Mouse (Mus musculus) limb, embryonic 15.5 days (tissue): ENCODE data around the gene Prr14. TPM values are rescaled to one million over a fixed set of nuclear protein-coding genes. Genes with fewer than 3 reads are reported as not detected.
"Not testable (repeated sequence)": the region's sequence is repeated elsewhere in the genome, so short reads cannot be mapped to it uniquely, and the experiment has no call there.

Source experiments
- ATAC-seq: fragments of 200-750 bp; cut with Nextera tagmentation; 2 replicates; pipeline ENCODE4 v1.8.0; 2017; ENCODE audit warnings: low read depth, moderate TSS enrichment; ENCODE audit not compliant: insufficient number of reproducible peaks, low FRiP score, low TSS enrichment
- H3K27ac ChIP-seq: fragments of 300-500 bp; sonication (generic); 2 replicates; pipeline ENCODE4 v1.5.1; 2015; ENCODE audit warnings: moderate library complexity, mild to moderate bottlenecking, inconsistent platforms
- H3K27me3 ChIP-seq: fragments of 300-500 bp; sonication (generic); 2 replicates; pipeline ENCODE4 v1.6.1; 2015; ENCODE audit warnings: inconsistent platforms
- H3K36me3 ChIP-seq: fragments of 300-500 bp; sonication (generic); 2 replicates; pipeline ENCODE4 v1.6.1; 2015; ENCODE audit warnings: inconsistent platforms
- H3K4me1 ChIP-seq: fragments of 300-500 bp; sonication (generic); 2 replicates; pipeline ENCODE4 v1.6.1; 2015; ENCODE audit warnings: inconsistent platforms
- H3K4me2 ChIP-seq: fragments of 300-500 bp; sonication (generic); 2 replicates; pipeline ENCODE4 v1.6.1; 2015; ENCODE audit warnings: mild to moderate bottlenecking, inconsistent platforms
- H3K4me3 ChIP-seq: fragments of 300-500 bp; sonication (generic); 2 replicates; pipeline ENCODE4 v1.5.1; 2015; ENCODE audit warnings: mild to moderate bottlenecking, inconsistent platforms
- H3K9ac ChIP-seq: fragments of 300-500 bp; sonication (generic); 2 replicates; pipeline ENCODE4 v1.6.1; 2015; ENCODE audit warnings: inconsistent platforms
- H3K9me3 ChIP-seq: fragments of 300-500 bp; sonication (generic); 2 replicates; pipeline ENCODE4 v1.6.1; 2016; ENCODE audit warnings: inconsistent platforms
- WGBS: fragments of 180-500 bp; shearing (Covaris S2); methylation state at CpG from one replicate; pipeline ENCODE4 v1.1.7; 2015; 5-methylcytosine and 5-hydroxymethylcytosine counted together
- polyA plus RNA-seq: library from polyadenylated mRNA; unstranded; fragments of >200 nt; fragmentation: Nextera tagmentation; extraction: Ambion mirVana; gene quantifications from 2 replicates; pipeline ENCODE4 v1.2.1, GENCODE M21; 2015

Gene Prr14
- polyA plus RNA-seq = 37.4 and 45.2 TPM in 2 replicates

GRCm38 (mm10) chr7:127459311-127459710, at the start of gene Prr14:
TSS of gene Prr14 (plus strand) at chr7:127459611.
- ATAC-seq, H3K4me2 ChIP-seq, H3K4me3 ChIP-seq, H3K9ac ChIP-seq, H3K27me3 ChIP-seq, H3K4me1 ChIP-seq, H3K27ac ChIP-seq, H3K9me3 ChIP-seq: not testable (repeated sequence)
- 95% methylated on average over 8 of the region's 8 CpGs for WGBS
- H3K36me3 ChIP-seq = peaks cover 58% of the 10 kb centered on the region

- Histone ChIP-seq H3K4me3 (no peak overlapping the region), H3K4me2 (no peak overlapping the region), H3K36me3 (no peaks in the 10 kb centered on the region), H3K9ac (no peak overlapping the region), H3K9me3 (no peaks in the 10 kb centered on the region), H3K27ac (no peak overlapping the region), H3K27me3 (no peaks in the 10 kb centered on the region), H3K4me1 (peaks cover 2% of the 10 kb centered on the region; the same call in 1 of the 2 replicates)
- ATAC-seq = no peak
- WGBS = 73% methylated on average over 2 of the region's 2 CpGs
These were observed 48.0 kb upstream of the Prr14 start for GRCm38 (mm10) chr7:127411418-127411817.

DNA sequence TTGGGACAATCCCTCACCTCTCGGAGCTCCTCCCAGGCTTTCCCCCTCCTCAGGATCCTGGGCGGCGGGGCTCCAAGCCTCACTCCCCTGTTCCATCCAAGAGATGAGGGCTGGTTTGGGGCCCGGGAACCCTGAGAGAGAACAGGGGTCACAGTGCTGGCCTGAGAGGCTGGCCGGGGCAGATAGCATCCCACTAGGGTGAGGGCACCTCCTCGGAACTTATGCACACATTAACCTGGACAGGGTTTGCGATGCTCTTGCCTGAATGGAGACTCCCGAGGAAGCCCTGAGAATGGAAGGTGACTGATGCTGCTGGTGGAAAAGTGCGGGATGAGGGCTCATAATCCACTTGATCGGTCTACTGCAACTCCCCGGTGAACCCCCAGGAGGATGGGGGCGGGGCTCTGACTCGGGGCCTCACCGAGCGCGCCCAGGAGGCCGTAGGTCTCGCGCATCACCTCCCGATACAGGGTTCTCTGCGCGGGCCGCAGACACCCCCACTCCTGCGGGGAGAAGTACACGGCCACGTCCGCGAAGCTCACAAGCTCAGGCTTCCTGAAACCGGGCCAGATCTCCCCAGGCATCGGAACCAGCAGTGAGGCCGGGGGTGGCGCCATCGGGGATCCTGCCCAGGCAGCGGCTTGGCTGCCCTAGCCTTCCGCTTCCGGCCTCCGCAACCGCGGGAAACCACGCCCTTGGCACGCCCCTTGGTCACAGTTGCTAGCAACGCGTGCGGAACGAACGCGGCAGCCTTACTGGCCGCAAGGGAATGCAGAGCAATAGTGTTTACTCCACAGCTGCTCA, 37.8 kb upstream of the Prr14 start, which contains the start of gene Zfp688:
Gene Zfp688 (minus strand): TSS at position 681 of the 804 bp plus-strand sequence.
- Histone ChIP-seq H3K9me3 (no peaks in the 10 kb centered on the region), H3K36me3 (peaks cover 8% of the 10 kb centered on the region; the same call in 1 of the 2 replicates), H3K27ac (peak within 1 kb of the TSS; percentile 78), H3K27me3 (peaks cover 7% of the 10 kb centered on the region; the same call in 1 of the 2 replicates), H3K4me1 (peaks cover 13% of the 10 kb centered on the region; the same call in 1 of the 2 replicates), H3K9ac (peak within 1 kb of the TSS; percentile 89), H3K4me2 (peak within 1 kb of the TSS; percentile 86), H3K4me3 (peak within 1 kb of the TSS; percentile 76)
- peak; percentile 84 for ATAC-seq
- under 1% methylated on average over 47 of the region's 48 CpGs for WGBS

DNA sequence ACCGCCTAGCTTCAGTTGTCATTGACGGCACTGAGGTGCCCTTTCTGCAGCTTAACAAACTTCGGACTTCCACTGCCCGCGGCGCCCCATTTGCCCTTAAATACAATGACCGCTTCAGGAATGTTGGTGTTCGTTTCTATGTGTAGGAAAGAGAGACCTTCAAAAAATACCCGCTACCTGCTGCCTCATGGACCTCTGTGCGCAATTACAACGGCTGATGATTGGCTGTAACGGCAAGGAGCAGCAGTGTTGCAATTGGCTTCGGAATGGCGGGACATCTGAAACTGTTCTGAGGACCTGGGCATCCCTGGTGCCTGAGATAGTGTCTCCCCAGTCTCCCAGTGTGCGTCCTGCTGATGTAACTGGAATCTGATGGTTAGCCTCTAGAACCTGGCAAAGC, 37.2 kb upstream of the Prr14 start:
- peaks cover 7% of the 10 kb centered on the region; the same call in 1 of the 2 replicates for H3K27me3 ChIP-seq
- H3K9me3 ChIP-seq = no peaks in the 10 kb centered on the region
- peaks cover 8% of the 10 kb centered on the region; the same call in 1 of the 2 replicates for H3K36me3 ChIP-seq
- 1% methylated on average over 15 of the region's 15 CpGs for WGBS
- H3K4me1 ChIP-seq = peaks cover 13% of the 10 kb centered on the region; the same call in 1 of the 2 replicates
- peak overlapping the region; percentile 86 for H3K4me2 ChIP-seq
- peak overlapping the region; percentile 89; the same call in 1 of the 2 replicates for H3K9ac ChIP-seq
- peak overlapping the region; percentile 76 for H3K4me3 ChIP-seq
- H3K27ac ChIP-seq = peak overlapping the region; percentile 78; the same call in 1 of the 2 replicates
- ATAC-seq = no peak

DNA sequence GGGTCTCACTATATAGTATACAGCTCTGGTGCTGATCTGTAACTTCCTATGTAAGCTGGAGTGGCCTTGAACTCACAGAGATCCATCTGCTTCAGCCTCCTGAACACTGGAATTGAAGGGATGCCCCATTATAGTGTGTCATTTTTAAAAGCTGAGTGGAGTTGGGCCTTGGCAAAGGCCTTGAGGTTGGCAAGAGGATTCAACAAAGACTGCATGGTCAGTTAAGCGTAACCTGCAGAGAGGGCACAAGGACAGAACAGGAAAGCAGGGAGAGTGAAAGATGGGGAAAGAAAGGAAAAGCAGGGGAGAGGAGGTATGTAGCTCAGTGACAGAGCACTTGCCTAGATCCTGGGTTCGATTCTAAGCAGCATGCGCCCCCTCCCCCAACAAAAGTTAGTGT, 34.1 kb upstream of the Prr14 start:
- Histone ChIP-seq H3K4me2 (no peak overlapping the region), H3K4me1 (peaks cover 13% of the 10 kb centered on the region; the same call in 1 of the 2 replicates), H3K36me3 (no peaks in the 10 kb centered on the region), H3K9me3 (no peaks in the 10 kb centered on the region), H3K4me3 (no peak overlapping the region), H3K27ac (no peak overlapping the region), H3K9ac (no peak overlapping the region), H3K27me3 (peaks cover 7% of the 10 kb centered on the region; the same call in 1 of the 2 replicates)
- 84% methylated on average over 3 of the region's 3 CpGs for WGBS
- ATAC-seq = no peak

GRCm38 (mm10) chr7:127425911-127426310, 33.5 kb upstream of the Prr14 start:
- H3K27me3 ChIP-seq = peaks cover 7% of the 10 kb centered on the region; the same call in 1 of the 2 replicates
- ATAC-seq = no peak
- no peak overlapping the region for H3K27ac ChIP-seq
- no peak overlapping the region for H3K9ac ChIP-seq
- no peak overlapping the region for H3K4me2 ChIP-seq
- H3K4me3 ChIP-seq = no peak overlapping the region
- H3K9me3 ChIP-seq = no peaks in the 10 kb centered on the region
- no peaks in the 10 kb centered on the region for H3K36me3 ChIP-seq
- H3K4me1 ChIP-seq = peaks cover 13% of the 10 kb centered on the region; the same call in 1 of the 2 replicates
- WGBS = 91% methylated on average over 2 of the region's 2 CpGs

- 71% methylated on average over 3 of the region's 3 CpGs for WGBS
- Histone ChIP-seq H3K27ac (no peak overlapping the region), H3K9me3 (no peaks in the 10 kb centered on the region), H3K9ac (no peak overlapping the region), H3K36me3 (no peaks in the 10 kb centered on the region), H3K4me1 (peaks cover 8% of the 10 kb centered on the region; the same call in 1 of the 2 replicates), H3K4me2 (no peak overlapping the region), H3K4me3 (no peak overlapping the region), H3K27me3 (peaks cover 7% of the 10 kb centered on the region; the same call in 1 of the 2 replicates)
- ATAC-seq = no peak
These were observed 33.1 kb upstream of the Prr14 start for GRCm38 (mm10) chr7:127426354-127426753.

GRCm38 (mm10) chr7:127435206-127435605, 24.2 kb upstream of the Prr14 start:
- H3K4me3 ChIP-seq = no peak overlapping the region
- no peak for ATAC-seq

DNA sequence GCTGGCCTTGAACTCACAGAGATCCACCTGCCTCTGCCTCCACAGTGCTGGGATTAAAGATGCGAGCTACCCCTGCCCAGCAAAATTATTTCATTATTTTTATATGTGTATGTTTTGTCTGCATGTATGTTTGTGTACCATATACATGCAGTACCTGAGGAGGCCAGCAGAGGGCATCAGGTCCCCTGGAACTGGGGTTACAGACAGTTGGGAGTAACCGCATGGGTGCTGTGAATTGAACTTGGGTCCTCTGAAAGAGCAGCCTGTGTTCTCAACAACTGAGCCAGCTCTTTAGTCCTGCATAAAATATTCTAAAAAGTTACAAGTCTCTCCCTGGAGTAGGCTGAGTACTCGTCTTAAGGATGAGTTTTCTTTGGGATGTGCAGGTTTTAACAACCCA, 21.7 kb upstream of the Prr14 start:
- Histone ChIP-seq H3K4me2 (no peak overlapping the region), H3K9me3 (0 out of 2 replicates have a peak, but pooled peaks cover 5% of the 10 kb centered on the region), H3K9ac (no peak overlapping the region), H3K4me1 (no peaks in the 10 kb centered on the region), H3K27ac (no peak overlapping the region), H3K4me3 (no peak overlapping the region), H3K27me3 (no peaks in the 10 kb centered on the region), H3K36me3 (peaks cover 15% of the 10 kb centered on the region)
- no peak for ATAC-seq
- WGBS = 86% methylated on average over 3 of the region's 3 CpGs

More at GRCm38 (mm10) chr7:127435206-127435605, 24.2 kb upstream of the Prr14 start:
- Histone ChIP-seq H3K9ac (no peak overlapping the region), H3K36me3 (no peaks in the 10 kb centered on the region), H3K4me1 (no peaks in the 10 kb centered on the region), H3K27ac (no peak overlapping the region), H3K9me3 (0 out of 2 replicates have a peak, but pooled peaks cover 5% of the 10 kb centered on the region), H3K27me3 (no peaks in the 10 kb centered on the region), H3K4me2 (no peak overlapping the region)
- 86% methylated on average over 4 of the region's 4 CpGs for WGBS

DNA sequence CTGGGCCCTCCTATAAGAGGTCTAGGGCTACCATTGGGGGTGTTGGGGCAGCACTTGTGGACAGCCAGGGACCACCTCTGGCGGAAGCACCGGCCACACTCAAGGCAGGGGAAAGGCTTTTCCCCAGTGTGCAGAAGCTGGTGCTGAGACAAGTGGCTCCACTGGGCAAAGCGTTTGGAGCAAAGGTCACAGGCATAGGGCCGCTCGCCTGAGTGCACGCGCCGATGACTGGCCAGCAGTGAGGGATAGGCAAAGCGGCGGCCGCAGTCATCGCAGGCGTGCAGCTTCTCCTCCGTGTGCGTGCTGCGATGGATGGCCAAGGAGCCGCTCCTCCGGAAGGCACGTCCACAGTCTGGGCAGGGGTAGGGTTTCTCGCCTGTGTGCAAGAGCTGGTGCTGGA, 15.4 kb upstream of the Prr14 start:
- no peak overlapping the region for H3K4me2 ChIP-seq
- no peaks in the 10 kb centered on the region for H3K27me3 ChIP-seq
- H3K4me1 ChIP-seq = peaks cover 7% of the 10 kb centered on the region; the same call in 1 of the 2 replicates
- H3K27ac ChIP-seq = no peak overlapping the region
- H3K9ac ChIP-seq = no peak overlapping the region
- ATAC-seq = no peak
- peaks cover 51% of the 10 kb centered on the region for H3K36me3 ChIP-seq
- H3K4me3 ChIP-seq = no peak overlapping the region
- H3K9me3 ChIP-seq = no peaks in the 10 kb centered on the region
- WGBS = 92% methylated on average over 20 of the region's 20 CpGs

- H3K27me3 ChIP-seq = no peaks in the 10 kb centered on the region
- peak within 1 kb of the TSS; percentile 91 for H3K9ac ChIP-seq
- under 1% methylated on average over 54 of the region's 54 CpGs for WGBS
- no peaks in the 10 kb centered on the region for H3K9me3 ChIP-seq
- H3K4me3 ChIP-seq = peak within 1 kb of the TSS; percentile 89
- peaks cover 44% of the 10 kb centered on the region for H3K36me3 ChIP-seq
- ATAC-seq = peak; percentile 82
- peaks cover 36% of the 10 kb centered on the region for H3K4me1 ChIP-seq
- H3K27ac ChIP-seq = peak within 1 kb of the TSS; percentile 97
- peak within 1 kb of the TSS; percentile 69 for H3K4me2 ChIP-seq
These were observed 10.7 kb upstream of the Prr14 start, which contains the start of gene Zfp689 for GRCm38 (mm10) chr7:127448521-127449300. TSS of gene Zfp689 (minus strand) at chr7:127449158.
